Mouse (Mus musculus) thymus, postnatal 10 days (tissue): ENCODE results near the gene Nell2.

ENCODE experiments used
- DNase-seq, 2 experiments: peaks; one replicate each; pipeline ENCODE4 v3.0.0; 2021; ENCODE audit warnings: low spot score in 2 of 2

Gene Nell2

GRCm38 (mm10) chr15:95100133-95100532, 428.2 kb downstream of the Nell2 start:
- DNase-seq, result no peak

GRCm38 (mm10) chr15:95085962-95086361, 442.4 kb downstream of the Nell2 start:
- DNase-seq, result no peak

- no peak for DNase-seq
Measured at GRCm38 (mm10) chr15:95081654-95082053, 446.7 kb downstream of the Nell2 start.

- no peak for DNase-seq
Measured at GRCm38 (mm10) chr15:95075356-95075755, 453.0 kb downstream of the Nell2 start.

DNA sequence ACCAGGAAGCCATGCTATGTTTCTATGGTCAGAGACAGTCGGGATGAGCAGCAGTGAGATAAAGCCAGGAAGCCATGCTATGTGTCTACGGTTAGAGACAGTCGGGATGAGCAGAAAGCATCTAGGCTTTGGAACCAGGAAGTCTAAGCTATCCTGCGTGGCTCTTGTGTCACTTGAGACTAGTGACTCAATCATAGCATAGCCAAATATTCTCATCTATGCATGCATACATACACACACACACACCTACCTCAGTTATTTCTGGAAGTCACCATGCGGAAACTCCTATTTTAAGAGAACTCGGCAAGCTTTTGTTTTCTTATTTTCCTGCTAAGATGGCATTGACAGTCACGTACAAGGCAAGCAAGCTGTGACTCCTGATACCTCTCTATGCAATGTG, 457.5 kb downstream of the Nell2 start:
- DNase-seq, result no peak

DNA sequence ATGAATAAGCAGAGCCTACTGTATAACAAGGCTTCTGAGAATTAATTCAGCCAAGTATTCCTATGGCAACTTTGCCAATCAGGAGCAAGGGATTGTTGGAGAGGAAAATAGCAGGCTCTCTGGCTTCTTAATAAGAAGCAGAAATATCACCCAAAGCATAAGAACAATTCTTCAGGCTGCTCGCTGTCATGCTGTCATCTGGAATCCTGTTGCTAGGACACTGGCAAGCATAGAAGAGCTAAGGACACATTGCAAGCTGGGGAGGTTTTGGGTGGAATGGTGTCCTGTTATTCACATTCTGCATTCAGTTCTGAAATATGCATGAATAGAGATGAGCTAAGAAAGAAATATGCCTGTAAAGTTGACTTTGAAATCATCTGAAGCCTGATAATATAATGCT, 459.6 kb downstream of the Nell2 start:
- no peak for DNase-seq

DNA sequence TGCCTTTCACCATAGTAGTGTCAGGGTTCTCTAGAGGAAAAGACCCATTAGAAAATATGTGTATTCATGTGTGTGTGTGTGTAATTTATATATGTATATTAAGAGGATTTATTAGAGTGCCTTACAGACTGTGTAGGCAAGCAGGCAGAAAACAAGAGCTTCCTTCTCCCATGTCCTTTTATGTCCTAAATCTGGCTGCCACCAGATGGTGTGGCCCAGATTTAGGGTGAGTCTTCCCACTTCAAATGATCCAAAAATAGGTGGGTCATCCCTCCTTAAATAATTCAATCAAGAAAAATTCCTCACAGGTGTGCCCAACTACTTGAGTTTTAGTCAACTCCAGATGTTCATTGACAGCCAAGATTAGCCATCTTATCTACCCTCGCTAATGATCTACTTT, 460.3 kb downstream of the Nell2 start:
- no peak for DNase-seq

GRCm38 (mm10) chr15:95055081-95055650, 473.2 kb downstream of the Nell2 start:
- DNase-seq, result no peak

DNA sequence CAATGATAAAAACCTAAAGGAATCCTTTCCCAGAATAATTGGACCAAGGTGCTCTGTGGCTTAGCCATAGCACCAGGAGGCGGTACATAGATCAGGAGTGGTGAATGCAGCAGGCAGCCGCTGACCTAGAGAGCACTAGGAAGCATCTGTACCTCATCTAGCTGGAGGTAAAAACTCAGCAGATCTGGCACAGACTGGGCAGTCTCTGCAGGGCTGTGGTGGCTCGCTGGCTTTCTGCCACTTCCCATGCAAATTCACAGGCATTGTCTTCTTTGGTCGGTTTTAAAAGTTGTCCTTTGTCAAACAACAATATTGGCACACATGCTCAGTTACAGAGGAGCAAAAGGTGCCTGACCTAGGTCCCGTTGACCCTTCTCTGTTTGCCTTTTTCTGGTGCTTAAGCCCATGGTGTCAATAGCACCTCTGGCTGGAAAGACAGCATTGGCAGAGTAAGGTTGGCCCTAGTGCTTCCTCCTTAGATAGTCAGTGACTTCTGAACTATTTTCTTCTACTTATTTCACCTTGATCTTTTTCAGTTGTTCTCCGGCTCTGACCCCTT, 479.1 kb downstream of the Nell2 start:
- DNase-seq, result no peak

GRCm38 (mm10) chr15:95047486-95047885, 480.9 kb downstream of the Nell2 start:
- DNase-seq, result no peak

GRCm38 (mm10) chr15:95044011-95044410, 484.3 kb downstream of the Nell2 start:
- no peak for DNase-seq

- no peak for DNase-seq
Measured at GRCm38 (mm10) chr15:95042437-95042836, 485.9 kb downstream of the Nell2 start.

DNA sequence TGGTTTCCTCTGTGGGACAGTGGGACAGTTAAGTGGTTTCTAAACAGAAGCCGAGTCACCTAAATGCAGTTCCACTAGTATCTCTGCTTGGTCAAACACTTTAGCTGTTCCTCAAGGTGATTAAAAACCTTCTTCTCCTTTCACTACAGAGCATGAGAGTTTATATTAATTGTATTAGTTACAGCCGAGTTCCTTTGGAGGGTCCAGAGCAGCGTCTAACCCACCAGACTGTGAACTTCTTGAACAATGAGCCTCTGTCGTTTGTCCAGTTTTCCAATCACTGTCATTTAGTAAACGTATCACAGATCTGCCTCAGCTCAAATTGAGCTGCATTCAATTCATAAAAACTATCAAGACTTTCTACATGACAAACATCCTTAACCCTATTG, 498.9 kb downstream of the Nell2 start:
- DNase-seq, result no peak

- no peak for DNase-seq
Measured at GRCm38 (mm10) chr15:95028862-95029486, 499.4 kb downstream of the Nell2 start.
